Mouse (Mus musculus) CH12.LX (cell line): Measurements from ENCODE around the gene Rem2. TPM values are rescaled to one million over a fixed set of nuclear protein-coding genes. Genes with fewer than 3 reads are reported as not detected.

ENCODE experiments used
- DNase-seq: peaks from one replicate; pipeline ENCODE4 v3.0.0-alpha.2; 2013; ENCODE audit errors: extremely low read depth
- H3K27ac ChIP-seq: 2 replicates; pipeline ENCODE4 v1.5.1; 2012; ENCODE audit warnings: low read depth, mild to moderate bottlenecking, control low read depth, moderate library complexity; ENCODE audit not compliant: insufficient read depth
- H3K27me3 ChIP-seq: replicated peaks from 2 replicates; pipeline ENCODE3; 2012; ENCODE audit warnings: inconsistent platforms
- H3K36me3 ChIP-seq, 2 experiments: replicated peaks in 1 of 2; 2 replicates each; pipeline versions ENCODE3 to v1.6.1; 2012; ENCODE audit warnings: inconsistent platforms in 1 of 2, low read length in 1 of 2, mild to moderate bottlenecking in 1 of 2, mixed read lengths in 1 of 2, moderate library complexity in 1 of 2; ENCODE audit not compliant: control insufficient read depth in 1 of 2, insufficient read depth in 1 of 2
- H3K4me1 ChIP-seq, 2 experiments: 2 replicates each; pipeline ENCODE4 v1.6.1; 2012; ENCODE audit warnings: inconsistent platforms in 1 of 2, moderate library complexity in 1 of 2; ENCODE audit not compliant: insufficient read depth in 2 of 2, control insufficient read depth in 1 of 2
- H3K4me2 ChIP-seq: 2 replicates; pipeline ENCODE4 v1.6.1; 2012; ENCODE audit warnings: low read depth, mild to moderate bottlenecking, control low read depth; ENCODE audit not compliant: poor library complexity, insufficient read depth, severe bottlenecking
- H3K4me3 ChIP-seq, 3 experiments: fragments of 150-350 bp in 1 of 3; sonication (generic) in 1 of 3; replicated peaks in 1 of 3; 2 replicates each; pipeline versions ENCODE3 to v1.5.1; 2011 to 2012; ENCODE audit warnings: low read depth in 2 of 3, low read length in 2 of 3, mild to moderate bottlenecking in 2 of 3, moderate library complexity in 2 of 3, control low read depth in 1 of 3, improper control_type of control experiment in 1 of 3, inconsistent platforms in 1 of 3, mixed read lengths in 1 of 3; ENCODE audit not compliant: poor library complexity in 1 of 3
- H3K79me2 ChIP-seq: replicated peaks from 2 replicates; pipeline ENCODE4 v1.6.1; 2012; ENCODE audit warnings: mild to moderate bottlenecking, moderate library complexity; ENCODE audit not compliant: control insufficient read depth, poor library complexity, insufficient read depth, severe bottlenecking; ENCODE audit errors: extremely low read depth
- H3K9ac ChIP-seq: 2 replicates; pipeline ENCODE4 v1.6.1; 2012; ENCODE audit warnings: low read depth, mild to moderate bottlenecking, control low read depth, moderate library complexity; ENCODE audit not compliant: insufficient read depth
- H3K9me3 ChIP-seq: replicated peaks from 2 replicates; pipeline ENCODE3; 2012; ENCODE audit warnings: low read length, inconsistent platforms, mixed read lengths
- BHLHE40 ChIP-seq: IDR thresholded peaks from 2 replicates; pipeline ENCODE4 v1.6.1; 2011; ENCODE audit warnings: mild to moderate bottlenecking, low read depth, low read length, improper control_type of control experiment
- E2F4 ChIP-seq: IDR thresholded peaks from 2 replicates; pipeline ENCODE4 v1.6.1; 2011; ENCODE audit warnings: low read depth, low read length, improper control_type of control experiment; ENCODE audit not compliant: insufficient replicate concordance
- ELF1 ChIP-seq: IDR thresholded peaks from 2 replicates; pipeline ENCODE4 v1.6.1; 2014; ENCODE audit warnings: low read depth, mild to moderate bottlenecking, inconsistent platforms, low read length, improper control_type of control experiment
- ETS1 ChIP-seq: conservative IDR thresholded peaks from 2 replicates; pipeline ENCODE4 v1.6.1; 2012; ENCODE audit warnings: low read depth, mild to moderate bottlenecking, inconsistent platforms, low read length, improper control_type of control experiment, moderate library complexity
- JUN ChIP-seq: IDR thresholded peaks from 2 replicates; pipeline ENCODE4 v1.6.1; 2011; ENCODE audit warnings: low read depth, mild to moderate bottlenecking, low read length, improper control_type of control experiment, moderate library complexity; ENCODE audit not compliant: insufficient read depth
- MAFK ChIP-seq: IDR thresholded peaks from 2 replicates; pipeline ENCODE4 v1.6.1; 2011; ENCODE audit warnings: low read length, improper control_type of control experiment; ENCODE audit not compliant: insufficient replicate concordance
- MAX ChIP-seq: IDR thresholded peaks from 2 replicates; pipeline ENCODE4 v1.6.1; 2011; ENCODE audit warnings: low read length, improper control_type of control experiment
- MEF2A ChIP-seq: IDR thresholded peaks from 2 replicates; pipeline ENCODE4 v1.6.1; 2014; ENCODE audit warnings: low read depth, mild to moderate bottlenecking, inconsistent platforms, low read length, improper control_type of control experiment, borderline replicate concordance
- MXI1 ChIP-seq: IDR thresholded peaks from 2 replicates; pipeline ENCODE4 v1.6.1; 2011; ENCODE audit warnings: mild to moderate bottlenecking, low read depth, low read length, improper control_type of control experiment
- MYC ChIP-seq: IDR thresholded peaks from 2 replicates; pipeline ENCODE4 v1.6.1; 2011; ENCODE audit warnings: low read depth, mild to moderate bottlenecking, improper control_type of control experiment, low read length
- NELFE ChIP-seq: IDR thresholded peaks from 2 replicates; pipeline ENCODE4 v1.6.1; 2011; ENCODE audit warnings: low read depth, low read length, improper control_type of control experiment
- NRF1 ChIP-seq: IDR thresholded peaks from 2 replicates; pipeline ENCODE4 v1.6.1; 2014; ENCODE audit warnings: low read depth, mild to moderate bottlenecking, inconsistent platforms, low read length, improper control_type of control experiment, moderate library complexity
- POLR2A ChIP-seq: IDR thresholded peaks from 2 replicates; pipeline ENCODE4 v1.6.1; 2011; ENCODE audit warnings: low read depth, mild to moderate bottlenecking, improper control_type of control experiment, low read length
- RAD21 ChIP-seq: IDR thresholded peaks from 2 replicates; pipeline ENCODE4 v1.6.1; 2011; ENCODE audit warnings: low read depth, mild to moderate bottlenecking, low read length, improper control_type of control experiment, moderate library complexity
- RCOR1 ChIP-seq: conservative IDR thresholded peaks from 2 replicates; pipeline ENCODE4 v1.6.1; 2012; ENCODE audit warnings: low read depth, mild to moderate bottlenecking, inconsistent platforms, low read length, improper control_type of control experiment
- TBP ChIP-seq: conservative IDR thresholded peaks from 2 replicates; pipeline ENCODE4 v1.6.1; 2011; ENCODE audit warnings: low read depth, low read length, improper control_type of control experiment
- TCF12 ChIP-seq: IDR thresholded peaks from 2 replicates; pipeline ENCODE4 v1.6.1; 2014; ENCODE audit warnings: low read depth, mild to moderate bottlenecking, inconsistent platforms, low read length, improper control_type of control experiment
- USF1 ChIP-seq: IDR thresholded peaks from 2 replicates; pipeline ENCODE4 v1.6.1; 2014; ENCODE audit warnings: low read depth, mild to moderate bottlenecking, inconsistent platforms, low read length, improper control_type of control experiment
- ZKSCAN1 ChIP-seq: IDR thresholded peaks from 2 replicates; pipeline ENCODE4 v1.6.1; 2012; ENCODE audit warnings: low read depth, inconsistent platforms, low read length, improper control_type of control experiment, borderline replicate concordance
- ZMIZ1 ChIP-seq: IDR thresholded peaks from 2 replicates; pipeline ENCODE4 v1.6.1; 2012; ENCODE audit warnings: low read depth, mild to moderate bottlenecking, inconsistent platforms, low read length, improper control_type of control experiment
- ZNF384 ChIP-seq: IDR thresholded peaks from 2 replicates; pipeline ENCODE4 v1.6.1; 2012; ENCODE audit warnings: low read depth, low read length, improper control_type of control experiment, inconsistent platforms
- dilution Hi-C: fragments of 300-500 bp; cut with MboI; formaldehyde crosslinking; loops from 2 replicates; pipeline ENCODE4 v1.14.3; 2020; ENCODE audit warnings: low sequenced_read_pairs; ENCODE audit not compliant: extremely low pct_unique_long_range_greater_than_20kb, extremely low pct_ligation_motif_present
- in situ Hi-C: fragments of 300-500 bp; cut with MboI; formaldehyde crosslinking; loops from 3 replicates; pipeline ENCODE4 v1.14.3; 2019; ENCODE audit warnings: low sequenced_read_pairs, low pct_ligation_motif_present, low pct_unique_long_range_greater_than_20kb, mixed read lengths
- polyA plus RNA-seq: library from polyadenylated mRNA; unstranded; fragments of >175 nt; gene quantifications from 2 replicates; pipeline ENCODE4 v1.2.1, GENCODE M21; 2012; ENCODE audit warnings: low read depth; ENCODE audit not compliant: insufficient read length
- total RNA-seq, 2 experiments: library from RNA; depleted of rRNA; stranded (reverse); fragments of 300-350 nt in 1 of 2; fragments of >200 nt in 1 of 2; gene quantifications; 2 replicates each; pipeline ENCODE4 v1.2.3; 2012 to 2014

Gene Rem2
- total and polyA plus RNA-seq, 3 experiments: 0.08 TPM; not detected in 2

DNA sequence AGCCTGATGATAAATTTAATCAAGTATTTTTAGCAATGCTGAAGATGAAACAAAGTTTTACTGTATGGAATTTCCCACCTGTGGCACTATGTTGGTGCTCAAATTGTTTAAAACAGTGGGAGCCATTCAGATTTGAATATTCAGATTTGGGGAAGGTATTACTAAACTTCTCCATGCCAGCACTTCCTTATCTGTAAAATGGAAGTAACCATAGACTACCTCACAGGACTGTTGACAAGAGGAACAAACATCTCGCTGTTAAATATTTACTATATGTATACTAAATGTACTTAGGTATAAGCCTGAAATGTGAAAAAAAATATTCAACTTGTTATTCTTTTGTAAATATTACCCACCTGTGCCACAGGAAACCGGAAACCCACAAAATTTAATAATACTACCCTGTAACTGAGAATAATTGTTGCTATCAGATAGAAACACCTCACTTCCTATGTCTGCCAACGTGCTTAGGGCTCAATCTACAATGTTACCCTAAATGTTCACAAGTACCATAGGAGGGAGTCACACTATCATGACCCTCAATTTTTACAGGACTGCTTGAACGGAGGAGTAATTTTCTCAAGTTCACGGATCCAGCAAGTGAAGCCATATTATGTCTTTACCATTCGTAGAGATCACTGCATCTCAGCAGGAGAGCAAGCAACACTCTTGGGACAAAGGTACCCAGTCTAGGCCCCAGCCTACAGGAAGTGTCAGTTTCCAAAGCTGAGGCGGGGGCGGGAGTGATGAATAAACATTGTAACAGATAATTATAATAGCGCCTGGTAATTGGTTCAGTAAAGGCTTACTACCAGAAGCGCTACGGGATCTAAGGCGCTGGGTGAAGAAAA lies 12.6 kb upstream of the Rem2 start (continued):
- TF ChIP-seq ZKSCAN1: no peak
- TF ChIP-seq, all 38 proteins: peak for 21

DNA sequence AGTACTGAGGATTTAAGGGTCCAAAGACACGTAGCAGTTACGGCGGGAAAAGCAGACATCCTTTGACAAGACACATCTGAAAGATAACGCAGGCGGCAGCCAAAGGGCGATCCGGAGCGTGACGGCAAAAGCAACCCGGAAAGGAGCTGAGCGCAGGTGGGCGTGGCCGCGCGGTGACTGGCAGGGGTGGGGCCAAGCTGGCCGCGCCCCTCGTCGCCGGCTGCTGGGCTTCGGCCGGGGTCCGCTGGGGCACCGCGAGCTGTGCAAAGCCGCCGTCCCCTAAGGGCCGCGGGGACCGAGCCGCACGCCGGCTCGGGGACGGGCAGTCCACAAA lies 12.0 kb upstream of the Rem2 start, which contains the start of gene Lrp10:
TSS of gene Lrp10 (plus strand) at position 179 of the 334 bp plus-strand sequence.
- dilution Hi-C loops (no loop called here), in situ Hi-C loops (loop anchor here (10.0 kb wide), 1 partner anchor 51 kb away; the partner anchor contains the start of gene Prmt5)
- Histone ChIP-seq H3K4me3 (peak within 1 kb of the TSS; percentile 68 to 96 (median 87)), H3K27me3 (no peaks in the 10 kb centered on the region), H3K9ac (peak within 1 kb of the TSS; percentile 89), H3K36me3 (peaks cover 24 to 34% of the 10 kb centered on the region in 2 experiments), H3K9me3 (no peaks in the 10 kb centered on the region), H3K79me2 (peaks cover 4% of the 10 kb centered on the region; the same call in 1 of the 2 replicates), H3K4me1 (peaks cover 4 to 31% of the 10 kb centered on the region in 2 experiments; a peak in 3 of 4 replicates), H3K27ac (peak within 1 kb of the TSS; percentile 99), H3K4me2 (peak within 1 kb of the TSS; percentile 98)
- TF ChIP-seq MYC: no peak
- TF ChIP-seq NRF1: 0 out of 2 replicates have a peak, but pooled peaks have one; percentile 39
- no peak for TF ChIP-seq ZNF384
- no peak for TF ChIP-seq MAFK
- no peak; the same call in 1 of the 2 replicates for TF ChIP-seq BHLHE40
- TF ChIP-seq E2F4: no peak
- no peak for TF ChIP-seq JUN
- peak; percentile 42; the same call in 1 of the 2 replicates for TF ChIP-seq MAX
- no peak; the same call in 1 of the 2 replicates for TF ChIP-seq MEF2A
- peak; percentile 58; the same call in 1 of the 2 replicates for TF ChIP-seq MXI1
- peak; percentile 79 for TF ChIP-seq POLR2A
- peak; percentile 75 for TF ChIP-seq TBP
- no peak for TF ChIP-seq ZKSCAN1
- peak; percentile 57; the same call in 1 of the 2 replicates for TF ChIP-seq ZMIZ1
- peak; percentile 40; the same call in 1 of the 2 replicates for TF ChIP-seq TCF12
- peak; percentile 72; the same call in 1 of the 2 replicates for TF ChIP-seq NELFE
- TF ChIP-seq RAD21: no peak
- TF ChIP-seq USF1: no peak
- TF ChIP-seq ELF1: peak; percentile 87
- no peak for TF ChIP-seq RCOR1
- TF ChIP-seq ETS1: no peak; the same call in 1 of the 2 replicates
- peak; percentile 90 for DNase-seq
